Mouse (Mus musculus) mouse embryonic stem cell (cell line): ENCODE measurements around the gene Gsc2.
"Not testable (repeated sequence)": the region's sequence is repeated elsewhere in the genome, so short reads cannot be mapped to it uniquely, and the experiment has no call there.

ENCODE experiments used
- in situ Hi-C, 2 experiments: fragments of 300-500 bp; cut with MboI; formaldehyde crosslinking; loops; 1 replicate in 1 of 2; 3 replicates in 1 of 2; pipeline ENCODE4 v1.14.3; 2019 to 2020; ENCODE audit warnings: low sequenced_read_pairs in 2 of 2, low pct_unique_long_range_greater_than_20kb in 1 of 2, mixed read lengths in 1 of 2; ENCODE audit not compliant: unreplicated experiment in 1 of 2

Gsc2 gene

DNA sequence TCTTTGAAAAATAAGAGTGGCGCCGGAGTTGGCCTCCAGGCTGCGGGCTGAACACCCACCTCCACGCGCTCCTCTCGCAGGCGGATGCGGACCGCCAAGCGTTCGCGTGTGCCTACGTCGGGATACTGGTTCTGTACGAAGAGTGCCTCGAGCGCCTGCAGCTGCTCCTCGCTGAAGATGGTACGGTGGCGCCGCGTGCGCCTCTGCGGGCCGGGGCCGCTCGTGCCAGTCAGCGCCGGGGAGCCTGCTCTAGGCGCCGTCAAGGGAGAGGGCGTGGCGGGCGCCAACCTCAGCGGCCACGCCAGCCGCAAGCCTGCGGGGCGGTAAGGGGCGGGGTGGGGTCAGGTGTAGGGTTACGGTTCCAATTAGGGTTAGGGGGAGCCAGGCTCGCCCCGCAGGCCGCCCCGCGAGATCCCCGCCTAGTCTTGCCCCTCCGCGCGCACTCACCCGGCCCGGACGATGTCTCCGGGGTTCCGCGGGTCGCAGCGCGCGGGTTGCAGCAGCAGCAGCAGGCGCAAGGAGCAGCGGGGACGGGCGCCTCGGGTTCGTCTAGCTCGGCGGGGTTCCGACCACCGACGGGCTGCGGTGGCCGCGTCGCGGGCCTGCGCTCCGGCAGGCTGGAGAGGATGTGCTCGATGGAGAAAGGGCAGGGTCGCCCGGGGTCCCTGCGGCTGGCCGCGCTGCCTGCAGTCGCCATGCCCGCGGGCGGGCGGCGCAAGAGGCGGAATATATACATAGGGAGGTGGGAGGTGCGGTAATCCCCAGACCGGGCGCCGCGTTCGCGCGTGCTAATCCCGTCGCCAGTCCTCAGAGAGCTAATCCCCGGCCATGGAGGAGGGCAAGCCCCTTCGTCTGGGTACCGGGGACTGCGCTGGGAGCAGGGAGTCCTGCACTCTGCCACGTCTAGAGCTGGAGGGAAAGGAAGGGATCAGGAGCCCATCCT, at the start of gene Gsc2:
Gene Gsc2, minus strand, starts transcription at position 753 of the 943 bp plus-strand sequence.
- in situ Hi-C loops: loop anchor here (10.0 kb wide), 2 partner anchors 120 to 300 kb away; partner anchors contain the start of gene Ccdc188 (in 1 of the 2)

DNA sequence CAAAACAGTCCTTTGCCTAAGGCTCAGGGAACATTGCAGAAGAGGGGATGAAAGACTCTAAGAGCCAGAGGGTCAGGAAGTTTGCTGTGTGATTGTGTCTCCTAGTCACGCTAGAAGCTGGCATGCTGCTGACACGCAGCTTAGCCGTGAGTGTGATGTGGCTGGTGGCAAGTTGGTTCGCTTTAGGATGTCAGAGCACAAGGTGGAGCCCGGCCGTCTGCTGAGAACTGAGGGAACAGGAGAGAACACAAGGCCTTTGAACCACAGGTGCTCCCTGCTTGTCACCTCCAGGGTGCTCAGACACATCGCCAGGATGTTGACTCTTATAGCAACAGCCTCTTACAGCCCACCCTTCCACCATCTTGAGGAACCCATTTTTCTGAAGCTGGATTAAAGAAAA, 47.2 kb upstream of the Gsc2 start:
- in situ Hi-C loops: no loop called here

DNA sequence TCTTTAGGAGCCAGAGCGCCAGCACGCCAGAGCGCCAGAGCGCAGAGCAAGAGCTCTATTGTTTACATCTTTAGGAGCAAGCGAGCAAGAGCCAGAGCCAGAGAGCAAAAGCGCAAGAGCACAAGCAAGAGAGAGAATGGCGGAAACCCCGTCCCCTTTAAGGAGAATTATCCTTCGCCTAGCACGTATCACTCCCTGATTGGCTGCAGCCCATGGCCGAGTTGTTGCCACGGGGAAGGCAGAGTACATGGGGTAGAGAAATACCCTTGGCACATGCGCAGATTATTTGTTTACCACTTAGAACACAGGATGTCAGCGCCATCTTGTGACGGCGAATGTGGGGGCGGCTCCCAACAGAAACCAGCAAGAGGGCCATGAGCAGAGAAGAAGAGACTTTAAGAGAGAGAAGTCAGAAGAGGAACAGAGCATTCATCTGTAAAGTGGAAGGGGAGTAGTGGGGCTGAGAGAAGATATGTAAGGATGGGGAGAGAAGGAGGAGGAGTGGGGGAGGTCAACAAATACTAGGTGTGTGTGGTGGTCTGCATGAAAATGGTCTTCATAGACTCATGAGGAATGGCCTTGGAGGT, 41.3 kb upstream of the Gsc2 start:
- in situ Hi-C loops: not testable (repeated sequence)

DNA sequence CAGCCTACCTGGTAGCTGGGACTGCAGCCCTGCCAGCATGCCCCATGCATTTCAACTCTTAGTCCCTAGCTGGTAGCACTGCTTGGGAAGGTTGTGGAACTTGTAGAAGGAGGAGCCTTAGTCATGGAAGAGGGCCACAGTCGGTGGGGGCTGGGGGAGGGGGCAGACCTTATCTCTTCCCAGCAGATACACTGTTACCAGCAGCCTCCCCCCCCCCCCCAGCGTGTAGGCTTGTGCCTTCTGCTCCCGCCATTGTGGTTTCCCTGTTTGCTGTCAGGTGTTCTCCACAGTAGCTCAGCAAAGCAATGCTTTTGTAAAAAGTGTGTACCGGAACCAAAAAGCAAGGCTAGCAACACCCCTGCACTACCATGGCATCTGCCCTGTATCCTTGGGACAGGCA, 36.8 kb upstream of the Gsc2 start:
- in situ Hi-C loops: no loop called here

DNA sequence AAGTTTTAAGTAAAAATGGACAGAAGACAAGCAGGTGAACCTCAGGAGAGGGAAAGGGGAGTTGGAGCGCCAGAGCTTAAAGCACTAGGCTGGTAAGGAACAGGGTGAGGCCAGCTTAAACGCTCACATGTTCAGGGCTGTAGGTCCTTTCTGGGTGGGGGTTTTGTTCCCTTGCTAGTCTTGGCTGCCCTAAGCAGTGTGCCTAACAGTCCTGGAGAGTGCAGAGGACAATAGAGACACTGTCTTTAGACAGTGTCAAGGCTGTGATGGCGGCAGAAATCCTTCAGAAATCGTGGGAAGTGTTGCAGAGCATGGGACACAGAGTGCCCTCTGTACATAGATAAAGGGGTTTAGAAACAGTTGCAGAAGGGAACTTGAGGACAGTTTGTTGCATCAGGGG, 35.2 kb upstream of the Gsc2 start:
- in situ Hi-C loops: no loop called here

DNA sequence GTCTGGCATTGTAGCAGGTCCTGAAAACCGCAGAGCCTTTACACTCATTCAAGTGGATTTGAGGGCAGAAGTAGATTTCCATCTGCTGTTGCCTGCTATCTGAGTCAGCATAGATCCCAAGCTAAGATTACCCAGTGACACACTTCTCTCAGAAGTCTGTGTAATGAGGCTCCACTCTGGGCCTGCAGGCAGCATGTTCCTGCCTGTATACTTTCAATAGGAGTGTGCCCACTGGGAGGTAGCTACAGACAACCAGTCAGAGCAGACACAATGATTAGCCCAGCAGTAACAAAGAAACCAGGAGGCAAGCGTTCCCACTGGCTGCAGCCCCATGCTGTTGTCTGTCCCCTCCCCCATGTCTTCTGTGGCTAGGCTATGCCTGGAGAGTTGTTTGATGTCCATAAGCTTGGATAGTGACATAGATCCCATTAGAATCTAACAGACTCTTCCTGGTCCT, 34.6 kb upstream of the Gsc2 start:
- in situ Hi-C loops: loop anchor here in 1 of 2 experiments (5.0 kb wide), 1 partner anchor 38 kb away; no protein-coding TSS in a partner anchor

DNA sequence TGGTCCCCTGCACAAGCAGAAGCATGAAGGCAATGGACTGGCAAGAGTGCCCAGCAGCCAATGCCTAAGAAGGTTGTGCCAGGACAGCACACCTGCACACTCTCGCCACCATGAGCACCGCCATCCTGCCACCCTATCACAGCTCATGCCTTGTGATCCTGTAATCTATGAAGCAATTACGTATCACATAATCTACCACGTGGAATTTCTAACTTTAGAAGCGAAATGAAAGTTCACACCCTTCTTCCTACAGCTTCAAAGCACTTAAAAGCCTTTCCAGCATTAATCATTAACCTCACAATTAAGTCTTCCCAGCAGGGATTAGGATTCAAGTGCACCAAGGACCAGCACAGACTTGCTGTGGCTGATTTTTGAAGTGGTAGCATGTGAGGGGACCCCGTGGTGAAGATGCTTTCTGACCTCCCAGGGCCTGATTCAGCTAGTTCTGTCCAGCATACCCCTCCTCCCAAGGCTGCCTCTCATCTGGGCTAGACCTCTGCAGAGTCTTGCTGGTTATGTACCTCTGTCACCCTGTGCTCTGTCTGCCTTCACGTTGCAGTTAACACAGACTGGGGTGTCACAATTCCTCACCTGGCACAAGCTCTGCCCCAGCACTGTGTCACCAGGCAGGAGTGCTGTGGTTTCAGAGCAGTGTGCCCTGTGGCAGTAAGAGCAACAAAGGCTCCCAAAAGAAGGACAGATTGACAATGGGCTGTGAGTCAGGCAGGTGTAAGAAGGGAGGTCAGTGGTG, 30.4 kb upstream of the Gsc2 start:
- in situ Hi-C loops: loop anchor here in 1 of 2 experiments (5.0 kb wide), 1 partner anchor 42 kb away; no protein-coding TSS in a partner anchor

DNA sequence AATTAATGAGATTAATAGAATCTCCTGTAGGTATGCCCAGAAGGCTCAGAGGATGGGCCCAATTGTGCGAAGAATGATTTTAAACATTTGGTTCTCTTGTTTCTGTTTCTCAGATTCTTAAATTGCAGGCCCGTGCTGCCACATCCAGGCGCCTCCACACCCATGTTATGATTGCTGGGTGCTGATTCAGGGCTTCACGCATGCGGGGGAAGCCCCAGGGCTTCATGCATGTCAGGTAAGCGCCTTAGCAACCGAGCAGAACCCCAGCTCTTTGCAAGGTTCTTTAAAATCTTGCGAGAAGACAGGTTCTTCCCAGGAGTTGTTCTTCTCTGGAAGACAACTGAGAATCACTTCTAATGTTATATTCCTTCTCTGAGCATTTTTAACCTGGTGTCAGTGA, 28.6 kb upstream of the Gsc2 start:
- in situ Hi-C loops: no loop called here

DNA sequence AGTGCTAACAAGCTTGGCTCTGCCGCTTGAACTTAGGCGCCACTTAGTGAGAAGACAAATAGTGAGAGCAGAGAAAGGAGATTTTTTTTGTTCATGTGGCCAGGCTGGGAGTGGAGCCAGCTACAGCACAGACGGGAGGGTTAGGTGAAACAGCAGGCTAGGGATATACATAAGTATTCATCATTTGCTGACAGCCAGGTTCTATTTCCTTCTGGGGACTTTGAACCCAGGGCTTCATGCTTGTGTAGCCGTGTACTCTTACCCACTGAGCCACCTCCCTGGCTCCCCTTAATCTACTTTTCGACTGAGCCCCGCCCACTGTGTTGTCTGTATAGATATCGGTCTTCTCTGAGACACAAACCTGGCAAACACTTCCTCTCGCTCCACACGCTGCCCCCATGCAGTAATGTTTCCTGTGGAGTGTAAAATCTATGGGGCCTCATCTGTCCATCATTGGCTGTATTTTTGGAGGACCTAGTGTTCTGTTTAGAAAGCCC, 24.4 kb upstream of the Gsc2 start:
- in situ Hi-C loops: no loop called here

DNA sequence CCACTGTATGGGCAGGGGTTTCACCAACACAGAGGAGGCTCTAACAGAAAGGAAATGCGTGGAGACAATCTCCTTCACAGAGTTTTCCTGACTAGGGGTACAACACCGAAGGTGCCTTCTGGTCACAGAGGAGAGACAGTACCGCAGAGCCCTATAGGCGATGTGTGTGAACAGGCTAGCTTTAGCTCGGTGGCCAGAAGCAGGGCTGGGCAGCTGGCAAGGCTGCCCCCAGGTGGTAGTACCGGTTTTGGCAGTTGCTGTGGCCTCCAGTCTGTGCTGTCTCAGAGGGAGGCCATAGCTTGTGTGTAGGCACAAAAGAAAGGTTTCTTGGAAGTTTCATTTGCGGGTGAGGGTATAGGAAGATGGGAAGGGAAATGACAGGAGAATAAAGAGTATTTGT, 24.0 kb upstream of the Gsc2 start:
- in situ Hi-C loops: no loop called here

DNA sequence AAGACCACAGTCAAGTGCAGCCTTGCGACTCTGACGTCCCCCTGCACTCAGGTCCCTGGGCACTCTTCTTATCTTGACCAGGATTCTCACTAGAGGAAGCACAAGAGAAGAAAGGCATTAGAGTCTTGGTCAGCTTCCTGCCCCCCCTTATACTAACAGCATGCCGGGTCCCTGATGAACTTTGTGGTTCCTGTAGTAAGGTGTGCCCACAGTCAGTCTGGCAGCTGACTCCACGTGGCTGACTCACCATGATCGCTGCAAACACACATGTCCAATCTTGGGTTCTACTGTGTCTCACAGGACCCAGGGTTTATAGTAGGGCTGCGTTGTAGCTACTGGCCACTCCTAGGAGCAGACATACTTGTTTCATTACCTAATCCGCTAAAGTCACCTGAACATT, 23.3 kb upstream of the Gsc2 start:
- in situ Hi-C loops: no loop called here

DNA sequence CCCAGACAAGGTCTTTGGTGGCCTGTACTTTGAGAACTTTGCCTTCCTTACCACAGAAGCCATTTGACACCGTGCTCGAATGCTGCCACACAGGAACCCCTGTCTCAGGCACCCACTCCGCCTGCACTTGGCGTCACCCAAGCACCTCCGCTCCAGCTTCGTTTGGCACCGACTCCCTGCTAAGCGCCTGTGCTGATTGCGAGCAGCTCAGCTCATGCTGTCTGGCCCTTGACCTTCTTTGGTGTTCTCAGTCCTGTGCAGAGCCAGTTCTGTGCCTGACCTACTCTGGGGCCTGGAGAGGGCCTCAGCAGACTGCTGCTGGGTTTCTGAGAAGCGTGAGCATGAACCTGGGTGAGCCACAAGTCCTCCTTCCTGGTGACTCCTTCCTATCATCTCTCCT, 21.9 kb upstream of the Gsc2 start:
- in situ Hi-C loops: no loop called here

DNA sequence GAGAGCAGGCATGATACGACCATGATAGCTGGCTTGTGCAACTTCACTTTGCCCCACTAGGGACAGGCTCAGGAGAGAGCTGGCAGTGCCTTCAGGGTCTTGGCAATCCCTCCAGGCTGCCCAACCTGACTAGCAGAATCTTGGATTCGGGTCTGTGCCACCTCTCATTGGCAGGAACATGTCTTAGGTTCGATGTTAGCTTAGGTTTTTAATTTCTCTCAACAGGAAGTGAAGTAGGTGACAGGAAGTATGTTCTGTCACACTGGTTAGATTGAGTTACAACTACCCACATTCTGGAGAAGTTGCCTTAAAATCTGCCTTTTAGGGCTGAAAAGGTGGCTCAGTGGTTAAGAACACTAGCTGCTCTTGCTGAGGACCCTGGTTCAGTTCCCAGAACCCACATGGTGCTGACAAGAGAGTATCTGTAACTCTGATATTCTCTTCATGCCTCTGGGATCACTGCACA, 19.6 kb upstream of the Gsc2 start:
- in situ Hi-C loops: no loop called here

DNA sequence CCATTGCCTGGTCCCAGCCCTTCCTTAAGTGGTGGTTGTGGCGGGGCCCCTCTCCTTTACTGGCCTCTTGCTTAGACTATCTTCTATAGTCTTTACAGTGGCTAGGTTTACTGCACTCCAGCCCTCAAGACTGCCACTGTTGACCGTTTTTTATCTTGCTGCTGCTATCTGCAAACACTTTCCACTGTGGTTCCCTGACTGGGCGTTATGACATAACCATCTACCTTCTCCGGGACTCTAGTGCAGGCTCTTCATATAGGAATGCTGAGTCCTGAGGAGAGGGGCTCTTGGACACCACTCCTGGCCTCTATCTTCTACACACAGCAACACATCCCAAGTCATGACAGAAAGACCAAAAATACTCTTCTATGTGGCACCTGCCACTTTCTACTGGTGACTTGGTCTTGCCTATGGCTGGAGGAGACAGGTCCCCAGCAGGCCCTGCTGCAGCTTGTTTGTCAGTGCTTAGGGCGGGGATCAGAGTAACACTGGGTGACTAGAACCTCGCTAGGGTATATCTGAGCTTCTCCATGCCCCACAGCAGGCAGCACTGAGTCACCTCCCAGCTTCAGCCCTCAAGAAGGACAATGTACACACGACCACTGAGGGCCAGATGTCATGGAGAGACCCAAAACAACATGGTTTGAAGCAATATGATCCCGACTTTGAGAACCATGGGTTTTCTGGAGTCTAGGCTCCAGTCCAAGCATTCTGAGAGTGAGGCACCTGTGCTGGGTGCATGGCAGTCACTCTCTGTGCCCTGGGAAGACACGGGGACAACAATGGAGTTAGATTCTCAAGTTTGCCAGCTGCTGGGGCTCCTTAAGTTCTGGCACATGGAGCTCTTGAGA, 19.0 kb upstream of the Gsc2 start:
- in situ Hi-C loops: no loop called here

DNA sequence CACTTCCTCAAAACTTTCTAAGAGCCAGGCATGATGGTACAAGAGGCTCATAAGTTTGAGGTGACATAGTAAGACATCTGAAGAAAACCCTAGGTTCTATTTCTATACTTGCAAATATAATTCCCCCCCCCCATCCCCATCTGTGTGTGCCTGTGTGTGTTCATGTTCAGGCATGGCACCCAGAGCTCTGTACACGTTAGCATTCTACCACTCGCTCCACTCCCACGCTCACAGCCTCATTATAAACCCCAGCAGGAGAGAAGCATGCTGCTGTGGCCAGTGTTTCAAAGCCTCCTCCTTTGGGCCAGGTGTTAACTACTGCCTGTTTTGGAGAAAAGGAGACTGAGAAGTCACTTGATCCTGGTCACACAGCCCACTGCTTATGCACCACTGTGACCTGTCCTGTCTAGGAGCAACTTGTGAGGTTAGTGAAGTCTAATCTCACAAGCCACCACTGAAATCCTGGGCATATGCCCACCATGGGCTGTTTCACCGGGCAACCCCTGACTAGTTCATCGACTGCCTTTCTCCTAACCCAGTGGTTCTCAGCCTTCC, 17.1 kb upstream of the Gsc2 start:
- in situ Hi-C loops: no loop called here

DNA sequence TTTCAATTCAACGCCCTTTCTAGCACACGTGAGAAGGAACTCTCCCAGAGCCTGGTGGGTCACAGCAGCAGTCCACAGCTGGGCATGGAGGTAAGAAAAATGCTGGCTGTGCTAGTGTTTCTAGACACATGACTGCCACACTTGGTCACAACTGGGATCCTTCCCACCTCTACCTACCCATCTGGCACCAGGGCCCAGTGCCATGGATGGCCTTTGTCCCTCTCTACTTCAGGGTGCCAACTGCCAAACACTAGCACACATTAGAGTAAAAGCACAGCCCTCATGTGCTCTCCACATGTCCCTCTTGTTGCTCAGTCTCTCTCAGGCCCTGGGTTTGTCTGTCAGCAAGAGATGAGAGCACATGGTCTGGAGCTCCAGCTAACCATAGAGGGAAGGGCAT, 14.8 kb upstream of the Gsc2 start:
- in situ Hi-C loops: no loop called here

DNA sequence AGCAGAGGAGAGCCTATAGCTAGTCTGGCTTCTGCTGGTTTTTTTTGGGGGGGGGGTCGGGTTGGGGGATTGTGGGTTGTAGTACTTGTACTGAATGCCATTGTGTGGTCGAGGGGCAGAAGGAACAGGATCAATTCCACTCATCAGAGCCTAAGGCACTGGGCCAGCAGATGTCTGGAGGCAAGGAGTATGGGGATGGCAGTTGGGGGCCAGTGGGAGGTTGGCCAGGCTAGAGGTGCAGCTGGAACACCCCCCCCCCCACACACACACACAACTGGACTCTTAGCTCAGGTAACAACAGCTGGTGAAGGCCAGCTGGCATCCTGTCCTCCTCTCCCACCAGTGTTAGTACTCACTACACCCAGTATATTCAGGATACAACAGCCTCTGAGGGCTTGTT, 14.4 kb upstream of the Gsc2 start:
- in situ Hi-C loops: no loop called here
